Mouse (Mus musculus): ENCODE results near the gene Proca1.

DNA sequence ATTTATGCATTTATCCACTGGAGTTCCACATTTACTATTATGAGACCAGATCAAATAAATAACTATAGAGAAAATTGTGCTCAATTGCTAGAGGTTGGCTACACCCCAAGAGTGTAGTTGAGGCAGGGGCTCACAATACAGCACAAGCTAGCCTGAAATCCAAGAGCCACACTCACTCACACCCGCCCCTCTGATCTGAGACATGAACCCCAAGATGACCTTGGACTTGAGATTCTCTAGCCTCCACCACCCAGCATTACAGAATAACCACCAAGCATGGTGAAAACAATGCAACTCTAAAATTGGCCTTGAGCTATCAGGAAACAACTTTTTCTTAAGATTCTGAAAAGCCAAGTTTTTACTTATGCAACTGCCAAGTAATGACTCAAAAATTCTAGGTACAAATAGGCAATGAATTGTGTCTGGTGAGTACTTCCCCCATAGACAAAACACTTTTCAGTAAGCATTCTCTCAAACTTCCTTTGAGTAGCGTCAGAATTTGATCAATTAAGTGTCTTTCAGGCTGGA, 11.3 kb upstream of the Proca1 start:
- TF ChIP-seq CTCF (IDR thresholded peaks at IDR 0.05; ENCODE audit: extremely low read depth, insufficient read depth, insufficient read length, insufficient replicate concordance): no peak
- TF ChIP-seq POLR2A (IDR thresholded peaks at IDR 0.05; ENCODE audit: low read depth, low read length): no peak
